Mouse (Mus musculus): ENCODE results near the gene Cntn5. TPM values are rescaled to one million over a fixed set of nuclear protein-coding genes. Genes with fewer than 3 reads are reported as not detected.

Cntn5 gene
- 8.4 and 10.2 TPM in 2 replicates for polyA plus RNA-seq (2012; rRNA removed)

DNA sequence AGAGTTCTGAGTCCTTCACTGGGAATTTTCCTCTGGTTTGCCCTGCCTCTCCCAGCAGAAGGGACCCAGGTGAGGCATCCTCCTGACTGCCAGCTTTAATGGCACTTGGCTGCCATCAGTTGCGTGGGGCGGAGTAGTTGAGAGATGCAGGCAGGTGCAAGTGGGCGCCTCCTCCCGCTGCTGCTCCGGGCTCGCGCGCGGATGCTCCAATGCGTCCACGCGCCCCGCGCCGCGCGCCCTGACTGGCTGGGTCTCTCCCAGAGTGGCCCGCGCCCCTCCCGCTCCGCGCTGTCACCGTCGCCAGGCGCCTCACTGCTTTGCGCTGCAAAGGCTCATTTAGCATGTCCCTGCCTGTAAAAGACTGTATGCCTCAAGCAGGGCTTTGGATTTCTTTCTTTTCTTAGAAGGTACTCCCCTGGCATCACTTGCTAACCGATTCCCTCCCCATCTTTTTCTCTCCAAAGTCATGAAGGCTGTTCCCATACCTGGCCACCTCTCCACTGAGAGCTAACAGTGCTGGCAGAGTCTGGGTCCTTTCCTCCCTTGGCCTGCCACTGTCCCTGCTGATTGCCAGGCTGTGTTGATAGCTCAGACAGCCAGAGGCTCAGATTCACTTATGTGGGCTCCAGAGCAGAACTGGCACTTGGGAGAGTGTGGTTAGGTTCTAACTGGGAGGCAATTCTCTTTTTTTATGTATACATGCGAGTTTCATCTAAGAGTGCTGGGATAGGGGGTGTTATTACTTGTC is at the start of gene Cntn5:
Gene Cntn5 (minus strand): TSS at position 160 of the 748 bp plus-strand sequence.

Data from central nervous system, embryonic 18 days (tissue).